Comparison of ENCODE assay signal across 1 mouse cellular context in the genomic region with DNA sequence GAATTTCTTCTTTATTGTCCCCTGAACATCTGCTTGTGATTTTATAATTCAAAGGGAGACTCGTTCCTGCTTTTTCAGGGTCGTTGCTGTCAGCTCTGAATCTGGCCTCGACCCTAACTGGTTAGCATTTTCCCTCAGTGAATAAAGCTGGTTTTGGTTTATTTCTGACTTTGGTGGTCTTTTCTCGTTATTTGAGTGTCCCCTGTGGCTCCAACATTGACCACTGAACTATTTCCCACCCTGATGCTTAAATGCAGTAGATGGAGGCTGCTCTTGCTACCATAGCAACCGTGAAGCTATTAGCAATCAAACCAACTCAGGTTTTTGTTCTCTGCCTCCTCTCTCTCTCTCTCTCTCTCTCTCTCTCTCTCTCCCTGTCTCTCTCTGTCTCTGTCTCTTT.
TF ChIP-seq lines count a peak whose summit lies in the region.

No protein-coding gene starts in this region.

TF ChIP-seq in MEL, 35 proteins besides CTCF, POLR2A, EP300 and RAD21:
- TF ChIP-seq CHD2 (IDR thresholded peaks at IDR 0.05; ENCODE audit: low read length) (no peak), USF2 (IDR thresholded peaks at IDR 0.05; ENCODE audit: borderline replicate concordance in 1 of 2, insufficient read depth in 1 of 2, low read depth in 1 of 2, low read length in 2 of 2) (no peak), SIN3A (IDR thresholded peaks at IDR 0.05; ENCODE audit: low read length) (no peak), RCOR1 (IDR thresholded peaks at IDR 0.05; ENCODE audit: low read depth, low read length) (no peak), ETS1 (IDR thresholded peaks at IDR 0.05; ENCODE audit: low read depth, low read length) (no peak), JUND (IDR thresholded peaks at IDR 0.05; ENCODE audit: low read depth, low read length) (no peak), TAL1 (IDR thresholded peaks at IDR 0.05; ENCODE audit: low read length) (no peak), TCF12 (IDR thresholded peaks at IDR 0.05; ENCODE audit: low read depth, low read length) (no peak), E2F4 (IDR thresholded peaks at IDR 0.05; ENCODE audit: borderline replicate concordance, low read depth, low read length) (no peak), KAT2A (conservative IDR thresholded peaks at IDR 0.05; ENCODE audit: low read depth, low read length) (no peak), MAFK (IDR thresholded peaks at IDR 0.05; ENCODE audit: borderline replicate concordance, low read depth, low read length) (no peak), MAX (IDR thresholded peaks at IDR 0.05; ENCODE audit: low read length) (no peak), MYB (IDR thresholded peaks at IDR 0.05; ENCODE audit: low read depth, low read length) (no peak)
